In the genomic region with DNA sequence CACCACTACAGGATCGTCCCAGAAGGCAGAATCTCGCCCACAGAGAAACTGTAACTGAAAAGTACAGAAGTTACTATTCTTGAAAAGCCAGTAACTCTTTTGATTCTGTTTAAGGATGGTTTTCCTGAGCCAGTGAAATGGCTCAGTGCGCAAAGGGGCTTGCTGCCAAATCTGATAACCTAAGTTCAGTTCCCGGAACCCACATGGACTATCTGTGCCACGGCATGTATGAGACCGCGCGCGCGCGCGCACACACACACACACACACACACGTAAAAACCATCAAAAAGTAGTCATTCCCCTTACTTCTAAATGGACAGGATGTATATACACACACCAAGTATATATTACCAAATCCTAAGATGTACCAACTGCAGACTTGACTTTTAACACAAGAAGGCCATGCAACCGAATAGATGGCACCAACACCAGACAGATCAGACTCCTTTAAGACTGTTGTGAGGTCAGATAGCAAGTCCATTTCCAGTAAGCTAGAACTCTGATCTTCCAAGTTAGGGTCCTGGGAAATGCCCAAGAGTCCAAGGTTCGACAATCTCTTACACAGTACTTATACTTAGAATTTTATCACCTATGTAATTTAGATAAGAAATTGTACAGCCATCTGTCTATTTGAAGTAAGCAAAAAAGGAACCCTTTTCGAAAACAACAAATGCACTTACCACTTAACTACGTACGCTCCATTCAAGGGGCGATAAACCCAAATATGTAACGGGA, we compare ENCODE assay signal across 7 mouse cellular contexts. TPM values are rescaled to one million over a fixed set of nuclear protein-coding genes. Genes with fewer than 3 reads are reported as not detected.
DNase-seq lines count a peak whose midpoint lies in the region; ATAC-seq and TF ChIP-seq lines count a peak whose summit lies in the region.

No protein-coding gene starts in this region.

- peak; percentile 55 for DNase-seq in CD4-positive helper T cell, adult 2 months (ENCODE audit: low read depth, low spot score)
- DNase-seq in G1E (ENCODE audit: low spot score) = no peak
- no peak for DNase-seq in heart, postnatal 0 days (ENCODE audit: low spot score)
- DNase-seq in thymus, postnatal 10 days (ENCODE audit: low spot score in 2 of 2) = no peak
- no peak for DNase-seq in spleen, postnatal 14 days (ENCODE audit: low spot score in 2 of 2)
- no peak for DNase-seq in urinary bladder, adult 2 months (ENCODE audit: low spot score)

- H3K36me3 ChIP-seq in G1E (replicated peaks) (peaks cover 57% of the 10 kb centered on the region), macrophage (ENCODE audit: inconsistent target) (peaks cover 35% of the 10 kb centered on the region)
- H3K36me3 ChIP-seq in heart, postnatal 0 days (replicated peaks; ENCODE audit: control insufficient read depth, insufficient read depth, low read length) = peaks cover 37% of the 10 kb centered on the region

- TF ChIP-seq EP300 in heart, postnatal 0 days (IDR thresholded peaks at IDR 0.05; ENCODE audit: low read depth) = no peak

- peaks cover 49% of the 10 kb centered on the region for H3K4me1 ChIP-seq in G1E (ENCODE audit: insufficient read depth, low read depth, low read length)
- peaks cover 9% of the 10 kb centered on the region; the same call in 1 of the 2 replicates for H3K4me1 ChIP-seq in heart, postnatal 0 days (ENCODE audit: control insufficient read depth, insufficient read depth)

- no peak for ATAC-seq in G1E (ENCODE audit: extremely low read depth, insufficient number of reproducible peaks, low FRiP score, poor library complexity, severe bottlenecking)
- no peak for ATAC-seq in heart, postnatal 0 days (ENCODE audit: insufficient read depth, low read depth)

- no peak overlapping the region for H3K27ac ChIP-seq in heart, postnatal 0 days (ENCODE audit: low read depth)
- peak overlapping the region; percentile 87 for H3K27ac ChIP-seq in macrophage

- TF ChIP-seq CTCF in G1E (IDR thresholded peaks at IDR 0.05; ENCODE audit: low read depth, low read length) = no peak
- TF ChIP-seq CTCF in heart, postnatal 0 days (IDR thresholded peaks at IDR 0.05; ENCODE audit: low read depth) = no peak

- peaks cover 4% of the 10 kb centered on the region for H3K9me3 ChIP-seq in G1E (replicated peaks)
- no peaks in the 10 kb centered on the region for H3K9me3 ChIP-seq in heart, postnatal 0 days (replicated peaks; ENCODE audit: control insufficient read depth, low read length)

- 70% methylated on average over 20 of the region's 20 CpGs for WGBS in heart, postnatal 0 days
- 55% methylated on average over 20 of the region's 20 CpGs for WGBS in macrophage (ENCODE audit: missing documents)

- H3K4me2 ChIP-seq in heart, postnatal 0 days (ENCODE audit: low read depth, low read length) = peak overlapping the region; percentile 68

- H3K4me3 ChIP-seq in G1E (ENCODE audit: low read depth, low read length) (peak overlapping the region; percentile 85), macrophage (ENCODE audit: inconsistent target) (peak overlapping the region; percentile 92)
- H3K4me3 ChIP-seq in heart, postnatal 0 days (ENCODE audit: low read depth, low read length) = peak overlapping the region; percentile 73

- H3K79me2 ChIP-seq in macrophage (ENCODE audit: inconsistent target) = peaks cover 81% of the 10 kb centered on the region

- peak overlapping the region; percentile 85; the same call in 1 of the 2 replicates for H3K9ac ChIP-seq in heart, postnatal 0 days (replicated peaks; ENCODE audit: low read depth, low read length)

- no peaks in the 10 kb centered on the region for H3K27me3 ChIP-seq in G1E (ENCODE audit: insufficient read depth, low read length)
- H3K27me3 ChIP-seq in heart, postnatal 0 days (ENCODE audit: control insufficient read depth, insufficient read depth, low read length) = no peaks in the 10 kb centered on the region

RNA-seq across cellular contexts. Expression of a gene that starts 1.4 kb away (rescaled TPM):
- total RNA-seq in G1E (2014; fragmentation: Nextera tagmentation) (79.4 and 96.3 TPM in 2 replicates), G1E (2017) (98.3 and 107 TPM in 2 replicates)
- polyA plus RNA-seq in G1E (2012) (4.1 and 6.8 TPM in 2 replicates), macrophage (2018) (65.6 to 104 TPM (median 86.6 TPM) in 3 replicates)
- 12.5 and 23.3 TPM in 2 replicates for total RNA-seq in heart, postnatal 0 days (2014; rRNA removed; ENCODE audit: low replicate concordance)
- 15.5 and 15.7 TPM in 2 replicates for polyA plus RNA-seq in heart, postnatal 0 days (2015; fragmentation: Nextera tagmentation; extraction: Ambion mirVana)
- total RNA-seq in macrophage (2018; cell fraction: chromatin; rRNA removed) = 100 to 1,000 TPM; 373 to 867 (median 553) TPM
- 100 to 1,000 TPM in 3 of 26 experiments, 10 to 100 TPM in 23; 63.2 to 111 (median 83.5) TPM for total RNA-seq in macrophage (2018; cell fraction: cytosol; rRNA removed)
- 100 to 1,000 TPM; 205 to 418 (median 286) TPM for total RNA-seq in macrophage (2018; cell fraction: nucleus; rRNA removed)
- 30.6 and 35.6 TPM in 2 replicates for polyA plus RNA-seq in urinary bladder, adult 2 months (2012; rRNA removed)

RNA-seq across cellular contexts. Expression of a gene that starts 40.9 kb away (rescaled TPM):
- total RNA-seq in G1E (2014; fragmentation: Nextera tagmentation) (87.0 and 107 TPM in 2 replicates), G1E (2017) (89.7 and 110 TPM in 2 replicates)
- polyA plus RNA-seq in G1E (2012) (21.1 and 116 TPM in 2 replicates), macrophage (2018) (18.3 to 41.6 TPM (median 29.1 TPM) in 3 replicates)
- total RNA-seq in heart, postnatal 0 days (2014; rRNA removed; ENCODE audit: low replicate concordance) = 41.1 and 57.5 TPM in 2 replicates
- 14.8 and 17.4 TPM in 2 replicates for polyA plus RNA-seq in heart, postnatal 0 days (2015; fragmentation: Nextera tagmentation; extraction: Ambion mirVana)
- 10 to 100 TPM; 12.6 to 84.7 (median 55.2) TPM for total RNA-seq in macrophage (2018; cell fraction: chromatin; rRNA removed)
- 10 to 100 TPM; 19.9 to 35.8 (median 27.7) TPM for total RNA-seq in macrophage (2018; cell fraction: cytosol; rRNA removed)
- 10 to 100 TPM; 18.0 to 55.3 (median 38.0) TPM for total RNA-seq in macrophage (2018; cell fraction: nucleus; rRNA removed)
- polyA plus RNA-seq in urinary bladder, adult 2 months (2012; rRNA removed) = 40.7 and 46.5 TPM in 2 replicates

RNA-seq across cellular contexts. Expression of a gene that starts 56.2 kb away (rescaled TPM):
- total RNA-seq in G1E (2014; fragmentation: Nextera tagmentation) (not detected in 2 replicates), G1E (2017) (0.05 TPM in 1 of 2 replicates, not detected in the other)
- polyA plus RNA-seq in G1E (2012) (not detected in 2 replicates), macrophage (2018) (not detected in 3 replicates)
- total RNA-seq in heart, postnatal 0 days (2014; rRNA removed; ENCODE audit: low replicate concordance) = not detected in 2 replicates
- polyA plus RNA-seq in heart, postnatal 0 days (2015; fragmentation: Nextera tagmentation; extraction: Ambion mirVana) = 0.07 TPM in 1 of 2 replicates, not detected in the other
- not detected for total RNA-seq in macrophage (2018; cell fraction: chromatin; rRNA removed)
- not detected for total RNA-seq in macrophage (2018; cell fraction: cytosol; rRNA removed)
- not detected for total RNA-seq in macrophage (2018; cell fraction: nucleus; rRNA removed)
- 0.03 and 0.19 TPM in 2 replicates for polyA plus RNA-seq in urinary bladder, adult 2 months (2012; rRNA removed)
